Mouse (Mus musculus) frontal cortex, adult (tissue): ENCODE data around the gene Iqch.

Source experiments
- ATAC-seq: cut with Nextera tagmentation; 2 replicates; pipeline ENCODE4 v1.9.2; 2017; ENCODE audit warnings: mild to moderate bottlenecking, moderate library complexity, mixed read lengths; ENCODE audit not compliant: low TSS enrichment

The Iqch gene

DNA sequence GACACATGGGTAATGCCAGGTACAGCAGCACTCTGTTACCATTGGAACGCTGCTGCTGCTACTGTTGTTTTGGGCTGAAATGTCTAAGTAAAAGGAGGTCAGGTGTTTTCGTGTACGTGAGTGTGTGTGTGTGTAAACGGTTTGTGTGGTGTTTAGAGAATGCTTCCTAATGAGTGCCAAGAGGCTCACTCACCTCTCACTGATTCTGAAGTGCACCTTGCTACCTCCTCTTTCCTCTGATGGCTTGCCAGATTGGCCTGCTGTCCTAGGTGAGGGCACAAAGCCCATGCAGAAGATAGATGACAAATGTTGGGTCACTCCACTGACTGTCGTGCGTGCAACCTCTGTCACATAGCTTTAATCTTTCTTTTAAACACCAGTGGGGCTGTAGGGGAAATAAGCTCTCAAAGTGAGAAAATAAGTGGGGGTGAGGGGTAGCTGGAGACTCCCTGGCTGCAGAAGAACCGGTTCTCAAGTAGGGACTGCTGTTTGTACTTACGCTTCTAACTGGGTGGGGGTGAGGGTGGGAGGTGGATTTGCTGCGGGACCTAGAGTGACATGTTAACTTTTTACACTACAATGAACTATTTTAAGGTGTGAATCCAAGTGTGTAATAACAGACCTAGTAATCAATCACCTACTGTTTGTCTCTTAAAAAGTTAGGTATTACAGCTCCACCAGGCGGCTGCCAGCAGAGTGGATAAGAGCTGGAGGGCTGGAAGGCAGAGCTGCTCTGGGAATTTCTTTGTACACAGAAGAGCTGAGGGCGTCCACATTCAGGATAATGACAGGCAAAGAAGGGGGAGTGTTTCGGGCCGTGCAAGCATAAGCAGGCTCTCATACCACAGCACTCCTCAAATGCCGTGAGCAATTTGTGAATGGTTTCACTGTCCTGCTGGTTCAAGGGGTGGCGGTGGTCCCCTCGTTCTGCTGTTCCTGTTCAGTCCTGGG lies 10.5 kb upstream of the Iqch start:
- ATAC-seq: peak; percentile 61

GRCm38 (mm10) chr9:63611967-63612366 lies 9.7 kb upstream of the Iqch start:
- ATAC-seq: no peak

DNA sequence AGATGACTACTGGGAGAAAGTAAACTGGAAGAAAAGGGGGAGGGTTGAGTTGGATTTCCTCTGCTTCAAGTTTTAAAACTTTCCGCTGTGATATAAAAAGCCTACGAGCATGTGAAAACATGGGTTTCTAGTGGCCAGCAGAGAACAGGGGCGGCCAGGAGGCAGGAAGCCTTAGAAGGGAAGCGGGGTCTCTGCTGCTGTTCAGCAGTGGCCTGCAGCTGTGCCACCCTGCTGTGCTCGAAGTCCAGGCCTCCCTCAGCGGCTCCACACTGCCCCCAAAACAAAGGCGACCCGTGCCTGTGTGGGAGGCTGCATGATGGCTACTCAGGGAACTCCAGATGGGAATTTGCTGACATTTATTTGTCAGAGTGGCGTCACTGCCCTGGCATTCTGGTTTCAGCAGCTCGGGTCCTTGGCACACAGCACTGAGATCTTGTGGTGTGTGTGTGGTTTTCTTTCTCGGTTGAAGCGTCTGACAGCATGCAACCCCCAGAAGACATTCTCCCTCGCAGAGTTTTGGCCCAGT lies 8.6 kb upstream of the Iqch start:
- peak; percentile 23; the same call in 1 of the 2 replicates for ATAC-seq

GRCm38 (mm10) chr9:63610231-63610630 lies 7.9 kb upstream of the Iqch start:
- ATAC-seq: no peak

DNA sequence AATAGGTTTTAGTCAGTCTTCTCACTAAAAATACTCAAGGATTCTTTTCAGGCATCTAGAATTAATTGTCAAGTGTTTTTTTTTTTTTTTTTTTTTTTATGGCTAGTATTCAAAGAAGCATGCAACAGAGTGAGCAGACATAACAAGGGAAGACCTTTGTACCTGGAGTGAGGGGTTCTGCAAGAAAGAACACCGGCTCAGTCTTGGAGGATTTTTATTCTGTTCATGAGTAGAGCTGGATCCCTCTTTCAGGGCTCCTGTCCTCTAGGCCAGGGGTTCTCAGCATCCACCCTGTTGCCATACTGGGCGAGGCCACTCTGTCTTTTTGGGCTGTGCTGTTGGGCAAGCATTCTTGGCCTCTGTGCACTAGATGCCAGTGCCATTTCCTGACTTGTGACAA lies 7.5 kb upstream of the Iqch start:
- ATAC-seq: no peak

GRCm38 (mm10) chr9:63609246-63609645 lies 7.0 kb upstream of the Iqch start:
- no peak for ATAC-seq

DNA sequence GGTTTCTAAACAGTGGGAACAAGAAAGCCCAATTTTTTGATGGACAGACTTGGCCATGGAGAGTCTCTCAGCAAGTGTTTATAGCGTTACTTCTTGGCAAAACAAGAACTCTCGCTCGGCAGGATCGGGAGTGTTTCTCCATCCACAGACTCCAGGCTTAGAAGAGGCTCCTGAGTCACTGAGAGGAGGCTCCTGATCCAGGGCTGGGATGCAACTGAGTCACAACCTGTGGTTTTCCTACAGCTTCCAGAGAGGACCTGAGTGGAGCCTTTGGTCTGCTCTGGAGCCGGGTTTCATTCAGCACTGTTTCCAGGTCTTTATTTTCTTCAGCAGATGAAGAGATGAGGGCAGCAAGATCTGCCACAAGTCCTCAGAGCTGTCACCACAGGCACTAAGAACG lies 5.7 kb upstream of the Iqch start:
- no peak for ATAC-seq

DNA sequence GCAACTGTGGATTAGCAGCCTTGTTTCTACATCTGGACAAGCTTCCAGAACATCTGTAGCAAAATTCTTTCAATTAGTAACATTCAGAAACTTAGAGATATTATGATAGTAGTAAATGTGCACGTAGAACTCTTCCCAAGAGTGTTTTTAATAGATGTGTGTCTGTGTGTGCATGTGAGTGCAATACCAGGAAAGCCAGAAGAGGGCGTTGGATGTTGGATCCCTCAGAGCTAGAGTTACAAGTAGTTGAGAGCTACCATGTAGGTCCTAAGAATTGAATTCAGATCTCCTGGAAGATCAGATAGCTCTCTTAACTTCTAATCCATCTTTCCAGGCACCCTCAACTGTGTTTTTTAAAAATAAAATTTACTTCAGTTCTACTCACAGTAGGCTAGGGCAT lies 4.3 kb upstream of the Iqch start:
- ATAC-seq: no peak

DNA sequence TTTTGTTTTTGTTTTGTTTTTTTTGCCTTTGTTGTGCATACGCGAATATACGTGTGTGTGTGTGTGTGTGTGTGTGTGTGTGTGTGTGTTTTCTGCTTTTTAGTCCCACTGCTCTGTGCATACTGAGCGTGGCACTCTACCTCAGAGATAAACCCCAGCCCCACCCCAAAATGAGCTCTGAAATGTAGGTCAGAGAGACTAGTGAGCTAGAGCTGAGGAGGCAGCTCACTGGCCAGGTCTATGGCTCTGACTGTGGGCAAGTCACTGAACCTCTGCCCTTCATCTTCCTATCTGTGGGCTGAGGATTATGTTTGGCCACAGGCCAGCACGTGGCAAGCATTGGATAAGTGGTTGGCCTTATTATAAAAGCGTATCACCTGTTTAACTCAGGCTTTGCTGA lies 1.6 kb upstream of the Iqch start:
- no peak for ATAC-seq

GRCm38 (mm10) chr9:63596660-63597059 lies 5.6 kb downstream of the Iqch start:
- ATAC-seq: no peak

GRCm38 (mm10) chr9:63595652-63596051 lies 6.6 kb downstream of the Iqch start:
- no peak for ATAC-seq

DNA sequence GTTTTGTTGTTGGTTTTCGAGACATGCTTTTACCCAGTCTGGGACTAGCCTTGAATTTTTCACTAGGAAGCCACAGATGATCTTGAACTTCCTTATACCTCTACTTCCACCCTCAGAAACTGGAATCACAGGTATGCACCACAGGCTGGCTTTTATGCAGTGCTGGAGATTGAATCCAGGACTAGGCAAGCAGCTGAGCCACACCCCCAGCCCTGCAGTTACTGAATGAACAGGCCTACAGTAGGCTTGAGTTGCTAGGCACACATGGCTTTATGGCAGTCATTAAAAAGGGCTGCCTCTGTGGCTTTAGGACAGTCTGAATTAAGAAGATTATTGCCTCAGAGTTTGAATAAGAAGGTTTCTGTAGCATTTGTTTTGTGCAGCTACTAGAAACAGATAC lies 7.3 kb downstream of the Iqch start:
- ATAC-seq: no peak

DNA sequence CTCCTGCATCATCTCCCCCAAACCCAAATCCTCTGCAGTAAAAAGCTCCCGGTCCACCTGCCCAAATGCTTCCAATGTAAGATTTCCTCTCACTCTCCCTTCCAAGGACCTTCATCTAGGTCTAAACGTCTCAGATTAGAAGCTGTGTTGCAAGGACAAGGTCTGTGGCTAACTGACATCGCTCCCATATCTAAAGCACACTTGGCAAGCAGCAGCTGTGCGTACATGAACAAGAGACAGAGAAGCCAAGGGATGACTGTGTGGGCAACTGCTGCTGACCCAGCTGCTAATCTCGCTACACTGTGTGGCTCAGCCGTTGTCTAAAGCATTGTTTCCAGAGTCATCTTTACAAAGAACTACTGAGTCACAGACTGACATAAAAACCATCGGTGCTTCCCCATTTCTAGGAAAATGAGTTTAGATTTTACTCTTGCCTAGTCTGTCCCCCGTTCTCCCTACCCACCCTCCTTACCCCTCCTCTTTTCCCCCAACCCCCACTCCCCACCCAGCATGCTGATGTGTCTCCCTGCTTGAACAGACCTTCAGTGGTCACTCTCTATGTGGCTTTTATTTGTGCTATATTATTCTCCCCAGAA lies 10.5 kb downstream of the Iqch start:
- no peak for ATAC-seq

GRCm38 (mm10) chr9:63590592-63590991 lies 11.7 kb downstream of the Iqch start:
- ATAC-seq: no peak

DNA sequence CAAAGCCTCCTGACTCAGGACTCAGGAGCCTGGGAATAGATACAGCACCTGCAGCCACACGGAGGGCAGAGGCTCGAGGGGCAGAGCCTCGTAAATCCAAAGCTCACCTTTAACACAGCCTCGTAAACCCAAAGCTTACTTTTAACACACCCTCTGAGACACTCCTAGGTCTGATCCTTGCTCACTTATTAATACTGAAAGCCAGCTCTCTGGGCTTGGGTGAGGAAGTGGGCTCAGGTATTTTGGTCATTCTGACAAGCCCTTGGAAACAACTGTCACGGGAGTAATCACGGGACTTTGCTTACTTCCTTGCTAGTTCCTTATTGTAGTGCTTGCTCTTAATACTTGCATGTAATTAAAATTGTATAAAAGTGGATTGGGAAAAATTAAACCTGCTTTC lies 13.1 kb downstream of the Iqch start:
- no peak for ATAC-seq

GRCm38 (mm10) chr9:63585251-63585650 lies 17.0 kb downstream of the Iqch start:
- no peak for ATAC-seq

DNA sequence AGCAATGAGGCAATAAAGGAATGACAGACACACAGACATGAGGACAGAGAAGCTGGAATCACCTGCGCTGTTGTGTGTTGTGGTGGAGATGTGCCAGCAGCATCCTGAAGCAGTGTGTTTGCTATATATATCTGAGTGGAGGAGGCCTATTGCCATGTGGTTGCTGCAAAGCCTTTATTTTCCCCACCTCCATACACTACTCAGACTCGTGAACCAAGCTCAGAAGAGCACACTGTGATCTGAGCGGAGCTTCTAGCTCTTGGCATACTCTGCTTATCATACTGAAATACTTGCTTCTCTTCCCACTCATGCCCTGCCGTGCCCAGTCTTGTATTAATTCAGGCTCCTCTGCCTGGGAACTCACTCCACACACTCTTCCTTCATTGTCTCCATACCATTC lies 20.5 kb downstream of the Iqch start:
- peak; percentile 94 for ATAC-seq

DNA sequence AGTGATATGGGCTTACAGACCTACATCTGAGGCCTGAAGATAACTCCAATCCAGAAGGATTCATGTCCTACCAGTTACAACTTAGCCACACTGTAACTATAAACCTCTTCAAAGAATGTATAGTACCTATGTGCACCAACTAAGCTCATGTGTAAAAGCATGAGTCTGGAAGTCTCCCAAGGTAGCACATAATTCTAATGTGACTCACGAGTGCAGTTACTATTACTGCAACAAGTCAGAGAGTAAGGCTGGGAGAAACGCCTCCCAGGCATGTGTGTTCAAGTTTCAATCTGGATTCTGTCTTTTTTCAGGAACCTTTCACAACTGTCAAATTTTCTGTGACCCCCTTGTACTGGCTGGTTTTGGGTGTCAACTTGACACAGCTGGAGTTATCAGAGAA lies 22.2 kb downstream of the Iqch start:
- no peak for ATAC-seq

GRCm38 (mm10) chr9:63579644-63580043 lies 22.6 kb downstream of the Iqch start:
- ATAC-seq: no peak

DNA sequence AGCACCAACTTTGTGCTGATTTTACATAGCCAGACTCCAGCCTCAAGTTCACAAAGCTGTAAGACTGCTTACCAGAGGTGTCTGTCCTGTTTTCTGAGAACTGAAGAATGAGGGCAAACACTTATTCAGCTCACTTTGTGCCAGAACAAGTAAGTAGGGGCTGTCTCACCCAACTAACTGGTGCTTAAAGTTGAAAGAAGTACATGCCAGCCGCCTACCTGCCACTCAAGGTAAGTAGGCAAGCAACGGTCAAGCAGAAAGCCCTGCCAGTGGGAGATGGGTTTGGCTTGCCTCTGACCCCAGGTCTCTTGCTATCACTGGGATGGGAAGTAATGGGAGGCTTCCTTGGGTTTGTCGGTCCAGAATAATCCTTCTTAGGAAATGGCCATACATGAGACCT lies 24.8 kb downstream of the Iqch start:
- ATAC-seq: no peak

DNA sequence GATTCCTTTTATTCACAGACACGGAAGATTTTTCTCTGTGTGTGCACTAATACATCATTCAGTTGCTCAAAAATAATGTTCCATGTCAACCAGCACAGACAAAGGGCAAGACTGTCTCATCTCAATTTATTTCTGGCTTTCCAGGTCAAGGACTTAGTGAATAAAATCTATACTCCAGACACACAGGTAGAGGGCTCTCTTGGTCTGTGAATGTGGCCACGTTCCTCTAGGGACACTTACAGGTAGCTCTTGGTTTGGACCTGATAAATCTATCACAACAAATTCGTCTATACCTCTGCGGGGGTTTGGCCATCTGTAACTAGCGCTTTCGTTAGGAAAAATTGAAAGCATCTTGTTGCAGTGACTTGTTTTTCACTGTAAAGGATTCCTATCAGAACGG lies 29.4 kb downstream of the Iqch start:
- ATAC-seq: no peak

GRCm38 (mm10) chr9:63571895-63572294 lies 30.4 kb downstream of the Iqch start:
- ATAC-seq: no peak

GRCm38 (mm10) chr9:63568808-63569207 lies 33.5 kb downstream of the Iqch start:
- no peak for ATAC-seq
